Mouse (Mus musculus) erythroblast, adult 5-6 weeks (primary cell): Measurements from ENCODE around the gene Drc1. TPM values are rescaled to one million over a fixed set of nuclear protein-coding genes. Genes with fewer than 3 reads are reported as not detected.

ENCODE experiments used
- ATAC-seq: replicated peaks from 2 replicates; pipeline ENCODE4 v1.8.0; 2016; ENCODE audit warnings: moderate number of reproducible peaks, mild to moderate bottlenecking, moderate TSS enrichment, inconsistent platforms; ENCODE audit not compliant: poor library complexity, low FRiP score, severe bottlenecking
- total RNA-seq, 2 experiments: library from RNA; stranded (forward) in 1 of 2; stranded (reverse) in 1 of 2; fragments of 150-400 nt in 1 of 2; fragments of 200-764, 138-1000 nt in 1 of 2; gene quantifications; 2 replicates each; pipeline versions ENCODE4 v1.2.3 to v1.2.4; 2015 to 2017; ENCODE audit warnings: low replicate concordance in 2 of 2

Drc1 gene
- total RNA-seq, 2 experiments from 2014 or later, result not detected

DNA sequence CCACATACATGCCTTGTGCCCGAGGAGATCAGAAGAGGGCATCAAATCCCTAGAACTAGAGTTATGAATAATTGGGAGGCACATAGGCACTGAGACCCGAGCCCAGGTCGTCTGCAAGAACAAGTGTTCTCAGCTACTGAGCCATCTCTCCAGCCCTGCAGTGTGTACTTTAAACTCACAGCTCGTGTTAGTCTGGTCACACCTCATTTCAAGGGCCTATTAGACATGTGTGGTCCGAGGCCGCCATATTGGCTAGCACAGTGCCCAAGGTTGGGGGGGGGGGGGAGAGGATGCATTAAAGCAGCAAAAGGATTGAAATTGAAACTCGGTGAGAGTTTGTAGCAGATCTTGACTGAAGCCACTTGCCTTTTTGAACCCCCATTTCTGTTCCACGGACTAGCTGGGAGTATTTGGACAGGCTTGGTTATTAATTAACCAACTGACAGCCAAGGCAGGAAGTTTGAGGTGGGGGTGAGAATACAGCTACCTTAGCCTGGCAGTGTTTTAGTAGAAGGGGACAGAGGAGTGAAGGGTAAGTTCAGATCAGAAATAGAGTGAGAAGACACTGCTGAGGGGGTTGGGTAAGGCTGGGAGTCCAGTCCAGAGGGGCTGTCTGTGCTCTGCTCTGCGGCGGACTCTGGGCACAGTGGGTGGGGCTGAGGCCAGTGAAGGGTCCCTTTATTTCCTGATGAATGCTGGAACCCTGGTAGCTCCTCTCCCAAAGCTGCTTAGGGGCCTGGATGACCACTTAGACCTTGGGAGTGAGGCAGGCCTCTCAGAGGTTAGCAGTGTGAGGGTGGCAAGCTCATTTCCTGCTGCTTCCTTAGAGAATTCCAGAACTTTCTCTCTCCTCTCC lies 5.0 kb downstream of the Drc1 start:
- ATAC-seq, result no peak

GRCm38 (mm10) chr5:30287106-30287882 lies 6.1 kb downstream of the Drc1 start:
- no peak for ATAC-seq

DNA sequence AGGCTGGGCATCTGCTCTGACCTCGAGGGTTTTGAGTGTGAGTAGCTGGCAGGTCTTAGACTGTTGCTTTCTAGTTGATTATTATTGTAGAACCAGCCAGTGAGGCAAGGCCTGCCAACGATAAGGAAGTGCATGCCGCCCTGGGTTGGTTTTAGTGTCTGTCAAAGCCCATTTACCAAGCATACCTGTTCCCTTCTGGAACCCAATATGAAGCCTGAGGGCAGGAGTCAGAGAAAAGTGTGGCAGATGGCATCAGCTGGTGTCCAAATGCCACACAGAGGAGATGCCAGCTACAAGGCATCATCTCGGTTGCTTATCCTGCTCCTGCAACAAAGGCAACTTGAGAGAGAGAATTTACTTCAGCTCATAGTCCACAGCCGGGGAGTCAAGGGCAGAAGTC lies 59.6 kb downstream of the Drc1 start:
- no peak for ATAC-seq

- ATAC-seq, result no peak
Measured at GRCm38 (mm10) chr5:30341601-30342365, 60.6 kb downstream of the Drc1 start.

GRCm38 (mm10) chr5:30342601-30343015 lies 61.4 kb downstream of the Drc1 start:
- ATAC-seq, result no peak

- ATAC-seq, result no peak
Measured at GRCm38 (mm10) chr5:30343107-30343506, 61.9 kb downstream of the Drc1 start.

- no peak for ATAC-seq
Measured at GRCm38 (mm10) chr5:30343886-30344285, 62.7 kb downstream of the Drc1 start.

DNA sequence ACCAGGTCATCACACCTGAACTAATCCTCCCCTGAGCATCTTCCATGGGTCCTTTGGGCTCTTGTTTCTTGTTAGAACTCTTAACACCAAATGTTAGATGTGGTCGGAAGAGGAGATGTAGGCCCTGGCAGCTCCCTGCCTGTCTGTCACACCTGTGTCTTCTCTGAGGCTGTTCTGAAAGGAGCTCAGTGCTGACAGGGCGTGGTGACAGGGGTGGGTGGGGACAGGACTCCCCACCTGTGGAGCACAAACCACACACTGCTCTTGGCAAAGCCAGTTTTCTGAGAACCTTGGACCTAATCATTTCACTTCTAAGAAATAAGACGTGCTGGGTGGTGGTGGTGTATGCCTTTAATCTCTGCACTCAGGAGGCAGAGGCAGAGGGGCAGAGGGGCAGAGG lies 72.4 kb downstream of the Drc1 start:
- no peak for ATAC-seq

DNA sequence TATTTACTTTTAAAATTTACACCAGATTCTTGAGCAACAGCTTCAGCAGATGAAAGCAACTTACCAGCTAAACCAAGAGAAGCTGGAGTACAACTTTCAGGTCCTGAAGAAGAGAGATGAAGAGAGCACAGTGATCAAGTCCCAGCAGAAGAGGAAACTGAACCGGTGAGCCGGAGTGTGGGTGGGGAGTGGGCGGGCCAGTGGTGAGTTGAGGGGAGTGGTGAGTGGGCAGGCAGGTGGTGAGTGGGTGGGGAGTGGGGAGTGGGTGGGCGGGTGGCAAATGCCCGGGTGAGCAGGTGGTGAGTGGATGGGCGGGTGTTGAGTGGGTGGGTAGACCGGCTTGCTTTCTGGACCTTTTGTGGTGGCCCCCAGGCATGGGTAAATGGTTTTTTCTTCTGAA lies 73.9 kb downstream of the Drc1 start:
- no peak for ATAC-seq

GRCm38 (mm10) chr5:30355559-30356159 lies 74.5 kb downstream of the Drc1 start:
- ATAC-seq, result no peak

DNA sequence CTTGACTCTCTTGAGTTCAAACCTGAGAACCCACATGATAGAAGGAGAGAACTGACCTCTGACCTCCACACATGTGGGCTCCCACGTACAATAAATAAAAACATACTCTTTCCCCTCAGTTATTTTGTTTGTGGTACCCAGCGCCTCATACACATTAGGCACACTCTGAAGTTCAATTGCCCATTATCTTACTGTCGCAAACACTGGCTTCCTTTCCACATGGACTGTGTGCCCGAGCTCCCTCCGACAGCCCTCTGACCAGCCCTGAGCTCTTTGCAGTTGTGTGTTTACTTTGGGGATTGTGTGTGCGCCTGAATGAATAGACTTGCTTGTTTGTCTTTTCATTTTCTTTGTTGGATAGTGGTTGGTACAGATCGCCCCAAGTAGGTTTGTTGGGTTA lies 75.5 kb downstream of the Drc1 start:
- ATAC-seq, result no peak

DNA sequence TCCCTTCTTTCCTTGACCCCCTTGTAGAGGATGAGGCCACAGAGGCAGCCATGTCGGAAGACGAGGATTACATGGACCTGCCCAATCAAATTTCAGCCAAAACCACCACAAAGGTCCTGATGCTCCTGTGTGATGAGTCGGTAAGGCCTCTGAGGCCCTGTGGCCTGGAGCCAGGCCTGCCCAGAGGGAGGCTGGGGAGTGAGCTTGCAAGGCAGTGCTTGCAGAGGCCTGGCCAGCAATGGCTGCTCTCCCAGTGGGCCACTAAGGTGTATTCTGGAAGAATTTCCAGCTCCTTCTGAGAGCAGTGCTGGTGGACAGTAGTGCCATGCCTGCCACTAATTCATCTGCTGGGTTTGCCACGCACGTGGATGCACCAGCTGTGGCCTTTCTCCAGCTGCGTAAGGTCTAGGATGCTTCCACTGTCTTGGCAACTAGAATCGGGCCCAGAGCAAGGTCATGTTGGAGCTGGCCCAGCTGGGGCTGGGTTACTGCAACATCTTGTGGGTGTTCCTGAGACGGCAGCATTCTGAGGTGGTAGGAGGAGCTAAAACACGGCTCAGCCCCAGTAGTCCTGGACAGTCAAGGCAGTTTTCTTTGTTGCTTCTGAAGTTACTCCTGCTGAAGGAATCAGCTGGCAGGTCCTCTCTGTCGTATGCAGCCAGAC lies 77.4 kb downstream of the Drc1 start:
- no peak for ATAC-seq

- ATAC-seq, result no peak
Measured at GRCm38 (mm10) chr5:30367405-30367804, 86.2 kb downstream of the Drc1 start.

DNA sequence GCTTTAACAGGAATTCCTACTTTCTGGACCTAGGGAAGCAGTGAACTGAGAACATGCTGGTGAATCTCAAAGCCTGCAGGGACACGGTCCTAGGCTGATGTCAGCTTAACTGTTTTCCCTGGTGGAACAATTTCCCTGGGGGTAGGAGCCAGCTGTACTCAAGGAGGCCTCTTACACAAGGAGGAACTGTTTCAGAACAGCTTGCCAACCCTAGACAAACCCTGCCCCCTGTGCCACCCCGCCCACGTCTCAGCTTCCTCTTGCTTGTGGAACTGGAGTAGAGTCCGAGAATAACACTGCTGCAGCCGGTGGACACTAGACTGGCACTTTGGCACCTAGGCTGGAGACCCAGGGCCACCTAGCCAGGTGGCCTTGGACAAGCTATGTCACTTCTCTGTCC lies 88.2 kb downstream of the Drc1 start:
- no peak for ATAC-seq

GRCm38 (mm10) chr5:30382876-30383275 lies 101.7 kb downstream of the Drc1 start:
- ATAC-seq, result no peak

DNA sequence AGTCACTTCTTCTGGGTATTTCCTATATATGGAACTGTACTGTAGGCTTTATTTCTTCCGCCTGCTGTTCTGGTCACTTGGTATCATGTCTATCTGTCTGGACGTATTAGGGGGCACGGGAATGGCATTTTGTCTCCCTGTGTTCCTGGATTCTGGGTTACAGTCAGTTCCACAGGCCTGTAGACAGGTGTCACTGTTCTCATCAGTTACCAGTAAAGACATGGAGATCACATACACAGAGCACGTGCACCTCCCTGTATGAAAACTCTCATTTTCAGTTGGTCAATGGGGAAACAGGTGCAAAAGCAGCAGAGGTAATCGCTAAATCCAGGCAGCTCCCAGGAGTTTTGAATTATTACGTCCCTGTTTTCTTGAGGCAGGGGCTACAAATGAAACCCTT lies 106.5 kb downstream of the Drc1 start:
- ATAC-seq, result no peak

GRCm38 (mm10) chr5:30389836-30390235 lies 108.6 kb downstream of the Drc1 start:
- ATAC-seq, result no peak

DNA sequence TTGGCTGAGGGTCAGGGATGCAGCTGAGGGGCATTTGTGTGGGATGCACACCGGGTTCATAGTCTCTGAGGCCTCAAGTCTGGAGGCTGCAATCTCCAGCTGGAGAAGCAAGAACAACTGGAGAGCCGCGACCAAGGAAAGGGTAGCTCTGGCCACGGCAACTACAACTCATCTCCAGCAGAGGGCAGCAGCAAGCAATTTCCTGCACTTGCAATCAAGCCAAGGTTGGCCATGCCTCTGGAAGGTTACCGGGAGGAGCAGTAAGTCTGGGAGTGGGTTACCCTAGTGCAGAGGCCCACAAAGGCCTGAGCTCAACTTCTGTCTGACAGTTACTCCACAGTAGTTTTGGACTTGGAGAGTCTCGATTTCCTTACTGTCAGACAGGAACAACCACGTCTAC lies 110.3 kb downstream of the Drc1 start:
- ATAC-seq, result peak; percentile 71

GRCm38 (mm10) chr5:30400521-30400920 lies 119.3 kb downstream of the Drc1 start:
- no peak for ATAC-seq

GRCm38 (mm10) chr5:30401165-30401564 lies 120.0 kb downstream of the Drc1 start:
- ATAC-seq, result no peak
